Mouse (Mus musculus): ENCODE results near the gene Tex264. TPM values are rescaled to one million over a fixed set of nuclear protein-coding genes. Genes with fewer than 3 reads are reported as not detected.
A peak's percentile ranks its signal among the peaks of the same experiment; 100 is the strongest.
"Not testable (repeated sequence)": the region's sequence is repeated elsewhere in the genome, so short reads cannot be mapped to it uniquely, and the experiment has no call there.

The Tex264 gene
- polyA plus RNA-seq, 1 experiment, result 65.6 TPM

GRCm38 (mm10) chr9:106673860-106674259, 11.9 kb downstream of the Tex264 start:
- 82% methylated on average over 2 of the region's 2 CpGs for WGBS
- no peak for DNase-seq (ENCODE audit: low read depth, low spot score)

DNA sequence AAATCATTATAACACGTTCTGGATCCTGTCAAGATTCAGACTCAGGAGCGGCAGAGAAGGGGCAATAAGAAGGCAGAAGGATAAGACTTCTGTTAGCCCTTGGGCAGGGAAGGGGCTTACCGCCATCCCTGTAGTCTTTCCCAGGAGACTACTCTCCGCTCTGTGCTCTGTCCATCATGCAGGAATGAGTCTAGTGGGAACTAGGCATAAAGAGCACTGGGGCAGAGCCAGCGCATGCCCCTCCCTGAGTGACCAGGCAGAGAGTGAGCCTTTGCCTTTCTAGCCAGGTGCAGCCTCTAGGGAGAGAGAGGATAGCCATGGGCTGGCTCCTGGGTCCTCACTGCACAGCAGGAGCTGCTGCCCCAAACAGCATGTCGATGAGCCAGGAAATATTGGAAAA, 20.9 kb downstream of the Tex264 start:
- no peak for DNase-seq (ENCODE audit: low read depth, low spot score)
- 86% methylated on average over 6 of the region's 6 CpGs for WGBS

DNA sequence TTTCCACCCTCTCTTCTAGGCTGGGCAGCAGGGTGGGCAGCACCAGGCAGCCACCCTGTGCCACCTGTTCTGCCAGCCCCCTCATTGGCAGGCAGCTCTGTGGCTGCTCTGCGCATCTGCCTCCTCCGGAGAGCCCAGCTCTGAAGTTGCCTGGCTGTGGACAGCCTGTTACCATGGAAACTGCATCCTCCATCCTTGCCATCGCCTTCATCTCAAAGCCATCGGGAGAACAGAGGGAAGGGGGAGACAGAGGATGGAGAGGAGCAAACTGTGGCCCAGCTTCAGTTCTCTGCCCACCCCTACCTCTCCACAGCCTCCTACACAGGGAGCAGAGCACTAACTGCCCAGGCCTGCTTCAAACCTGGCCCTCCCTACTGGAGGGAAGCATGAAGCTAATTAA, 21.3 kb downstream of the Tex264 start:
- 82% methylated on average over 4 of the region's 4 CpGs for WGBS
- no peak for DNase-seq (ENCODE audit: low read depth, low spot score)

DNA sequence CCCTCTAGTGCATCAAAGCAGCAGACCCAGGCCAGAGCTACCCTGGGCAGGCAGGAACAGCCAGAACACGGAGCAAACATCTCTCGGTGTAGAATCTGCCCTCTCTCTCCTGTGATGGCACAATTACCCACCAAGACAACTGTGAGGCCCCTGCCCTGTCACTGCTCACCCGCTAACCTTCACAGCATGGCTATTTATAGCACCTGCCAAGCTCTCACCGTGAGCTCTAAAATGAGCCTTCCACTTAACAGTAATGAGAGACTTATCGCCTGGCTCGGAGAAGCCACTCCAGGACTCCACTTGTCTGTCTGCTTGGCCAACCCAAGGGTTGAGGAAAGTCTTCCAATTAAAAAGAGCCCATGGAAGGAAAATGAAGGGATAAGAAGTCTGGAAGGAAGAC, 22.5 kb downstream of the Tex264 start:
- DNase-seq (ENCODE audit: low read depth, low spot score), result no peak
- WGBS, result 83% methylated on average over 6 of the region's 6 CpGs

- no peak for DNase-seq (ENCODE audit: low read depth, low spot score)
These were observed 25.8 kb downstream of the Tex264 start for GRCm38 (mm10) chr9:106659935-106660334.

DNA sequence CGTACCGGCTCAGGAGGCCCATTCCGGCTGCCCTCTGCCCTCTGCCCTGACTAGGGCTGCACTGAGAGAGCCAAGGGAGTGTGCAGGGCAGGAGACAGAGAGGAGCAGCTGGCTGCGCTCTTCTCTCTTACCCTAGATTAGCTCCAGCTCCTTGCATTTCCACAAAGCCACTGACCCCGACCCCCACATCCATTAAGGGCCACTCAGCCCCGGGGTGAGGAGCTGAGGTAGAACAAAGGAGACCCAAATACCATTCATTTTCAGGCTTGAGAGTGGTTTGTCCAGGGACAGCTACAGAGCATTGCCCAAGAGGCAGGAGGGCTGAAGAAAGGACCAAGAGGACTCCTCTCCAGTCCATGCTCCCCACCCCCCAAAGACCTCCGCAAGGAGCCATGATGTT, 26.3 kb downstream of the Tex264 start:
- no peak for DNase-seq (ENCODE audit: low read depth, low spot score)
- 82% methylated on average over 7 of the region's 7 CpGs for WGBS

More at GRCm38 (mm10) chr9:106659935-106660334, 25.8 kb downstream of the Tex264 start:
- 85% methylated on average over 1 of the region's 1 CpGs for WGBS

- 62% methylated on average over 5 of the region's 5 CpGs for WGBS
These were observed 28.1 kb downstream of the Tex264 start for GRCm38 (mm10) chr9:106657592-106657991.

GRCm38 (mm10) chr9:106656820-106657219, 28.9 kb downstream of the Tex264 start:
- DNase-seq (ENCODE audit: low read depth, low spot score), result no peak
- 56% methylated on average over 5 of the region's 5 CpGs for WGBS

More at GRCm38 (mm10) chr9:106657592-106657991, 28.1 kb downstream of the Tex264 start:
- DNase-seq (ENCODE audit: low read depth, low spot score), result no peak

GRCm38 (mm10) chr9:106655884-106656720, 29.6 kb downstream of the Tex264 start, which contains the start of gene Grm2:
Gene Grm2, minus strand, starts transcription at chr9:106656082.
- 3% methylated on average over 43 of the region's 44 CpGs for WGBS
- DNase-seq (ENCODE audit: low read depth, low spot score), result no peak

DNA sequence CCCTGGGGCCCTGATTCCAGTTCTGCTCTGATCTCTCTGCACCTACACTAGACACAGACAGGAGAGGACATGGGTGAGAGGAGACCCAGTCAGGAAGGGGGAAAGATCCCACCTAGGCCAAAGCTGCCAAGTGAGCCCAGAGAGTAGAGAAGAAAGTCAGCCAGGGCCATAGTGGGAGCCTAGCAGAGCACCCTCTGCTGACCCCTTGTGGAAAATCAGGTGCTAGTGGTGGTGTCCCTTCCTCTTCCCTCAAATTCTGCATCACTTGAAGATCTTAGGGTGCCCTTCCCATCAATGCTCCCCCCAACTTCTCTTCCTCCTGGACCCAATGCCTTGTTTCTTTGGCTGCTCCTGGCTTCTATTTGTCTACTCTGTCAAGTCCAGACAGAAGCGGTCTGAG, 33.0 kb downstream of the Tex264 start:
- DNase-seq (ENCODE audit: low read depth, low spot score), result no peak
- WGBS, result 45% methylated on average over 1 of the region's 1 CpGs

- no peak for DNase-seq (ENCODE audit: low read depth, low spot score)
- WGBS, result 60% methylated on average over 27 of the region's 27 CpGs
These were observed 38.5 kb downstream of the Tex264 start for GRCm38 (mm10) chr9:106647226-106647625.

- DNase-seq (ENCODE audit: low read depth, low spot score), result no peak
- WGBS, result 64% methylated on average over 9 of the region's 9 CpGs
These were observed 39.9 kb downstream of the Tex264 start for GRCm38 (mm10) chr9:106645684-106646271.

DNA sequence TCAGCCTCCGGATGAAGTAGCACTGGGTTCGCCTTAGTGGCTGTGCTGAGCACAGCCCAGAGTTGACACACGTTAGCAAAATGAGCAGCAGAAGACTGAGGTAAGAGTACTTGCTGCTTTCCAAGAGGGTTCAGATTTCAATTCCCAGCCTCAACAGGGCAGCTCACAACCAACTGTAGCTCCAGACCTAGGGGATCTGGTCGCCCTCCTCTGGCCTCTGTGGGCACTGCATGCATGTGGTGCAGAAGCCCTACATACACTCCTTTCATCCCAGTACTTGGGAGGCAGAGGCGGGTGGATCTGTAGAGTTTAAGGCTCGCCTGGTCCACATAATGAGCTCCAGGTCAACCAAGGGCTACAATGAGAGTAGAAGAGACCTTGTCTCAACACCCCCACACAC, 41.9 kb downstream of the Tex264 start:
- 72% methylated on average over 6 of the region's 6 CpGs for WGBS

DNA sequence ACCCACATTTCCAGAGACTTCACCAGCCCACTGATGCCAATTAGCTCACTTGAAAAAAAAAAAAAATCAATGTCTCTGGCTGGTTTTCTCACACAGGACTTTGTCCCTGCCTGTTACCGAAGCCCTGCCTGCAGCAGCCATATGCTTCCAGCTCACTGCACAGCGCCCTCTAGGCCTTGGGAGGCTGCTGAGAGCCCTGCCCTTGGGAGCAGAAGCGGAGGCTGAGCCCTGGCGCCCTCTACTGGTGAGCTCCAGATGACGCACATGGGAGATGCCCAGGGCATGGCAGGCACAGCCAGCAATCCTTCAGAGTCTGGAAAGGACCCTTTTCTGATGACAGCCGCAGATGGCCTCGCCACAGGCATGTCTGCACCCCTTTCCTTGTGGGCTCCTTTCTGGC, 42.6 kb downstream of the Tex264 start:
- WGBS, result 18% methylated on average over 7 of the region's 7 CpGs
- peak; percentile 39 for DNase-seq (ENCODE audit: low read depth, low spot score)

More for the DNA sequence above, 41.9 kb downstream of the Tex264 start:
- DNase-seq (ENCODE audit: low read depth, low spot score), result no peak

DNA sequence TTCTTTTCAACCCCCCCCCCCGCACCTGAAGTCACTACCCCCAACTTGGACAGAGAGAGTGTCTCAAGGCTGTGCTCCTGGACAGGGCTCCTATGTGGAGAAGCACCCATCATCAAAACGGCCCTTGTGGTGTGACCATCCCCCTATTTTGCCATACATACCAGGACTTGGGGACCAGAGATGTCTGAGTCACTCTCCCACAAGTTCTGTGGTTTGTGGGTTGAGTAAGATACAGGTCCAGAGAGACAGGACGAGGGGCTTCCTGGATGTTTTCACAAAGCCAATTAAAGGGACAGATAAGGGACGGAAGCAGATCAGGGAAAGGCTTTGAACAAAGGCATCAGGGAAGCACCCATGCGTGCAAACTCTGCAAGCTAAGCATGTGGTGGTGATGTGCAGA, 44.4 kb downstream of the Tex264 start:
- DNase-seq (ENCODE audit: low read depth, low spot score), result no peak
- 46% methylated on average over 5 of the region's 5 CpGs for WGBS

DNA sequence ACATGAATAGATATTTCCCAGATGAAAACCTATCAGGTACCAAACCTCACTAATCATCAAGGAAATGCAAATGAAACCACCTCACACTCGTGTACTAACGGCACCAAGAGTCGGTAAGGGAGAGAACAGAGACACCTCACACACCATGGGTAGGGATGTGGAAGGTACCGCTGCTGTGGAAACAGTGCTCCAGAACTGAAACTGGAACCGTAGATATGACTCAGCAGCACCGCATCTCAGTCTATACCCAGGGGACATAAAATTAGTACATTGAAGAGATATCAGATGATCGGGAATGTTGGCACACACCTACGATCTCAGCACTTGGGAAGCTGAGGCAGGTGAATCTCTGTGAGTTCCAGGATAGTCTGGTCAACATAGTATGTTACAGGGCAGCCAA, 47.6 kb downstream of the Tex264 start:
- WGBS, result 88% methylated on average over 8 of the region's 8 CpGs

GRCm38 (mm10) chr9:106632185-106632584, 53.5 kb downstream of the Tex264 start:
- DNase-seq (ENCODE audit: low read depth, low spot score), result no peak
- WGBS, result 51% methylated on average over 5 of the region's 5 CpGs

More for the DNA sequence above, 47.6 kb downstream of the Tex264 start:
- DNase-seq (ENCODE audit: low read depth, low spot score), result no peak

GRCm38 (mm10) chr9:106627796-106628195, 57.9 kb downstream of the Tex264 start:
- DNase-seq (ENCODE audit: low read depth, low spot score), result not testable (repeated sequence)
- WGBS, result 23% methylated on average over 8 of the region's 8 CpGs

DNA sequence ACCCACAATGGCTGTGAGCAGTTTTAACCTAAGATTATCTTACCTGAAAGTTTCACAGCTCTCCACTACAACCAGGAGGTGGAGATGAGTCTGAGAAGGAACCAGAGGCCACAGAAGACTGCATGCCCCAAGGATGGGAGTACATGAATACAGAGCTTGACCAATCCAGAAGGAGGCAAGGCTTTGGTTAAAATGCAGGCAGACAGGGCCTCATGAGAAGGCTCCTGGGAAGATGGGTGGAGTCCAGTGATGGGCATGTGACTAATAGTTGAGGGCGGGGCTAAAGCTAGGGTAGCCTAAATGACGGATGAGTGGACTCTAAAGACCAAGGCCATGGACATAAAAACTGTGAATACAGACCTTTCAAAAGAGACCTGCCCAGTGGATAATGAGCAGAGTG, 59.4 kb downstream of the Tex264 start, which contains the start of gene Iqcf6:
Iqcf6 (plus strand) TSS at position 301 of the 400 bp plus-strand sequence.
- no peak for DNase-seq (ENCODE audit: low read depth, low spot score)
- 59% methylated on average over 2 of the region's 2 CpGs for WGBS

GRCm38 (mm10) chr9:106617496-106617895, 68.2 kb downstream of the Tex264 start:
- no peak for DNase-seq (ENCODE audit: low read depth, low spot score)
- 86% methylated on average over 3 of the region's 3 CpGs for WGBS

- 64% methylated on average over 9 of the region's 9 CpGs for WGBS
- no peak for DNase-seq (ENCODE audit: low read depth, low spot score)
These were observed 69.4 kb downstream of the Tex264 start for GRCm38 (mm10) chr9:106616306-106616705.
